Mouse (Mus musculus): ENCODE results near the gene D1Pas1. TPM values are rescaled to one million over a fixed set of nuclear protein-coding genes. Genes with fewer than 3 reads are reported as not detected.

D1Pas1 gene
- polyA plus RNA-seq, 1 experiment from 2014 or later, result 0.28 TPM

- ATAC-seq (ENCODE audit: low FRiP score) (no peak), DNase-seq (ENCODE audit: low spot score) (no peak)
- H3K27me3 ChIP-seq (ENCODE audit: control insufficient read depth, insufficient read depth, low read length), result no peaks in the 10 kb centered on the region
- 95% methylated on average over 1 of the region's 1 CpGs for WGBS
- H3K4me2 ChIP-seq (replicated peaks), result no peak overlapping the region
- no peak overlapping the region for H3K27ac ChIP-seq
- no peaks in the 10 kb centered on the region for H3K9me3 ChIP-seq (ENCODE audit: control insufficient read depth, low read length)
- no peaks in the 10 kb centered on the region for H3K36me3 ChIP-seq (replicated peaks; ENCODE audit: control insufficient read depth, insufficient read depth)
- no peak overlapping the region for H3K4me3 ChIP-seq (replicated peaks; ENCODE audit: low read length)
- no peak overlapping the region for H3K9ac ChIP-seq
- H3K4me1 ChIP-seq (replicated peaks; ENCODE audit: control insufficient read depth, insufficient read depth, low read length), result no peaks in the 10 kb centered on the region
These were observed 33.0 kb upstream of the D1Pas1 start for GRCm38 (mm10) chr1:186934205-186934604.

GRCm38 (mm10) chr1:186952381-186952780, 14.8 kb upstream of the D1Pas1 start:
- H3K27me3 ChIP-seq (ENCODE audit: control insufficient read depth, insufficient read depth, low read length), result no peaks in the 10 kb centered on the region
- no peaks in the 10 kb centered on the region for H3K36me3 ChIP-seq (replicated peaks; ENCODE audit: control insufficient read depth, insufficient read depth)
- H3K4me2 ChIP-seq (replicated peaks), result no peak overlapping the region
- ATAC-seq (ENCODE audit: low FRiP score) (no peak), DNase-seq (ENCODE audit: low spot score) (no peak)
- H3K27ac ChIP-seq, result no peak overlapping the region
- H3K4me3 ChIP-seq (replicated peaks; ENCODE audit: low read length), result no peak overlapping the region
- WGBS, result 94% methylated on average over 4 of the region's 4 CpGs
- no peaks in the 10 kb centered on the region for H3K4me1 ChIP-seq (replicated peaks; ENCODE audit: control insufficient read depth, insufficient read depth, low read length)
- H3K9ac ChIP-seq, result no peak overlapping the region
- H3K9me3 ChIP-seq (ENCODE audit: control insufficient read depth, low read length), result no peaks in the 10 kb centered on the region

- no peak overlapping the region for H3K9ac ChIP-seq
- no peaks in the 10 kb centered on the region for H3K4me1 ChIP-seq (replicated peaks; ENCODE audit: control insufficient read depth, insufficient read depth, low read length)
- 77% methylated on average over 4 of the region's 4 CpGs for WGBS
- no peaks in the 10 kb centered on the region for H3K9me3 ChIP-seq (ENCODE audit: control insufficient read depth, low read length)
- ATAC-seq (ENCODE audit: low FRiP score), result no peak
- no peak overlapping the region for H3K4me2 ChIP-seq (replicated peaks)
- H3K27ac ChIP-seq, result no peak overlapping the region
- no peaks in the 10 kb centered on the region for H3K27me3 ChIP-seq (ENCODE audit: control insufficient read depth, insufficient read depth, low read length)
- no peaks in the 10 kb centered on the region for H3K36me3 ChIP-seq (replicated peaks; ENCODE audit: control insufficient read depth, insufficient read depth)
- DNase-seq (ENCODE audit: low spot score), result no peak
- H3K4me3 ChIP-seq (replicated peaks; ENCODE audit: low read length), result no peak overlapping the region
These were observed 12.6 kb upstream of the D1Pas1 start for GRCm38 (mm10) chr1:186954591-186954990.

- no peak for ATAC-seq (ENCODE audit: low FRiP score)
- H3K4me3 ChIP-seq (replicated peaks; ENCODE audit: low read length), result no peak overlapping the region
- H3K27me3 ChIP-seq (ENCODE audit: control insufficient read depth, insufficient read depth, low read length), result no peaks in the 10 kb centered on the region
- no peak overlapping the region for H3K9ac ChIP-seq
- H3K4me2 ChIP-seq (replicated peaks), result no peak overlapping the region
- no peaks in the 10 kb centered on the region for H3K36me3 ChIP-seq (replicated peaks; ENCODE audit: control insufficient read depth, insufficient read depth)
- H3K9me3 ChIP-seq (ENCODE audit: control insufficient read depth, low read length), result no peaks in the 10 kb centered on the region
- H3K27ac ChIP-seq, result no peak overlapping the region
- no peak for DNase-seq (ENCODE audit: low spot score)
- H3K4me1 ChIP-seq (replicated peaks; ENCODE audit: control insufficient read depth, insufficient read depth, low read length), result no peaks in the 10 kb centered on the region
- WGBS, result 53% methylated on average over 4 of the region's 4 CpGs
These were observed 7.8 kb upstream of the D1Pas1 start for GRCm38 (mm10) chr1:186959380-186959779.

GRCm38 (mm10) chr1:186964143-186964875, 2.9 kb upstream of the D1Pas1 start:
- no peaks in the 10 kb centered on the region for H3K27me3 ChIP-seq (ENCODE audit: control insufficient read depth, insufficient read depth, low read length)
- H3K4me3 ChIP-seq (replicated peaks; ENCODE audit: low read length), result no peak overlapping the region
- no peaks in the 10 kb centered on the region for H3K36me3 ChIP-seq (replicated peaks; ENCODE audit: control insufficient read depth, insufficient read depth)
- H3K9me3 ChIP-seq (ENCODE audit: control insufficient read depth, low read length), result peaks cover 25% of the 10 kb centered on the region
- WGBS, result 75% methylated on average over 4 of the region's 4 CpGs
- no peak for ATAC-seq (ENCODE audit: low FRiP score)
- H3K4me2 ChIP-seq (replicated peaks), result no peak overlapping the region
- DNase-seq (ENCODE audit: low spot score), result no peak
- H3K9ac ChIP-seq, result no peak overlapping the region
- no peaks in the 10 kb centered on the region for H3K4me1 ChIP-seq (replicated peaks; ENCODE audit: control insufficient read depth, insufficient read depth, low read length)
- H3K27ac ChIP-seq, result no peak overlapping the region

GRCm38 (mm10) chr1:186967926-186968325, 710 bp downstream of the D1Pas1 start:
- 95% methylated on average over 34 of the region's 34 CpGs for WGBS
- no peak for ATAC-seq (ENCODE audit: low FRiP score)

GRCm38 (mm10) chr1:186976937-186977540, 9.8 kb downstream of the D1Pas1 start:
- ATAC-seq (ENCODE audit: low FRiP score) (no peak), DNase-seq (ENCODE audit: low spot score) (no peak)
- no peaks in the 10 kb centered on the region for H3K27me3 ChIP-seq (ENCODE audit: control insufficient read depth, insufficient read depth, low read length)
- peaks cover 16% of the 10 kb centered on the region for H3K4me1 ChIP-seq (replicated peaks; ENCODE audit: control insufficient read depth, insufficient read depth, low read length)
- WGBS, result 66% methylated on average over 4 of the region's 4 CpGs
- no peak overlapping the region for H3K4me2 ChIP-seq (replicated peaks)
- no peak overlapping the region for H3K27ac ChIP-seq
- H3K4me3 ChIP-seq (replicated peaks; ENCODE audit: low read length), result no peak overlapping the region
- H3K36me3 ChIP-seq (replicated peaks; ENCODE audit: control insufficient read depth, insufficient read depth), result no peaks in the 10 kb centered on the region
- no peak overlapping the region for H3K9ac ChIP-seq
- no peaks in the 10 kb centered on the region for H3K9me3 ChIP-seq (ENCODE audit: control insufficient read depth, low read length)

More at GRCm38 (mm10) chr1:186967926-186968325, 710 bp downstream of the D1Pas1 start:
- Histone ChIP-seq H3K9ac (no peak overlapping the region), H3K27ac (no peak overlapping the region), H3K4me2 (replicated peaks) (no peak overlapping the region), H3K36me3 (replicated peaks; ENCODE audit: control insufficient read depth, insufficient read depth) (no peaks in the 10 kb centered on the region), H3K4me1 (replicated peaks; ENCODE audit: control insufficient read depth, insufficient read depth, low read length) (no peaks in the 10 kb centered on the region), H3K27me3 (ENCODE audit: control insufficient read depth, insufficient read depth, low read length) (no peaks in the 10 kb centered on the region), H3K4me3 (replicated peaks; ENCODE audit: low read length) (no peak overlapping the region), H3K9me3 (ENCODE audit: control insufficient read depth, low read length) (peaks cover 27% of the 10 kb centered on the region)
- DNase-seq (ENCODE audit: low spot score), result no peak

GRCm38 (mm10) chr1:186977801-186978200, 10.6 kb downstream of the D1Pas1 start:
- ATAC-seq (ENCODE audit: low FRiP score), result no peak

GRCm38 (mm10) chr1:186979465-186979864, 12.2 kb downstream of the D1Pas1 start:
- DNase-seq (ENCODE audit: low spot score), result peak; percentile 38
- no peak overlapping the region for H3K27ac ChIP-seq

More at GRCm38 (mm10) chr1:186977801-186978200, 10.6 kb downstream of the D1Pas1 start:
- Histone ChIP-seq H3K9ac (no peak overlapping the region), H3K36me3 (replicated peaks; ENCODE audit: control insufficient read depth, insufficient read depth) (no peaks in the 10 kb centered on the region), H3K4me2 (replicated peaks) (no peak overlapping the region), H3K27me3 (ENCODE audit: control insufficient read depth, insufficient read depth, low read length) (no peaks in the 10 kb centered on the region), H3K4me1 (replicated peaks; ENCODE audit: control insufficient read depth, insufficient read depth, low read length) (peaks cover 16% of the 10 kb centered on the region), H3K27ac (no peak overlapping the region), H3K4me3 (replicated peaks; ENCODE audit: low read length) (no peak overlapping the region), H3K9me3 (ENCODE audit: control insufficient read depth, low read length) (no peaks in the 10 kb centered on the region)
- no peak for DNase-seq (ENCODE audit: low spot score)
- 85% methylated on average over 2 of the region's 2 CpGs for WGBS

More at GRCm38 (mm10) chr1:186979465-186979864, 12.2 kb downstream of the D1Pas1 start:
- H3K9me3 ChIP-seq (ENCODE audit: control insufficient read depth, low read length), result no peaks in the 10 kb centered on the region
- H3K4me1 ChIP-seq (replicated peaks; ENCODE audit: control insufficient read depth, insufficient read depth, low read length), result peaks cover 16% of the 10 kb centered on the region
- H3K27me3 ChIP-seq (ENCODE audit: control insufficient read depth, insufficient read depth, low read length), result no peaks in the 10 kb centered on the region
- WGBS, result 60% methylated on average over 8 of the region's 8 CpGs
- no peak overlapping the region for H3K4me2 ChIP-seq (replicated peaks)
- no peak overlapping the region for H3K9ac ChIP-seq
- ATAC-seq (ENCODE audit: low FRiP score), result no peak
- H3K4me3 ChIP-seq (replicated peaks; ENCODE audit: low read length), result no peak overlapping the region
- no peaks in the 10 kb centered on the region for H3K36me3 ChIP-seq (replicated peaks; ENCODE audit: control insufficient read depth, insufficient read depth)

Data from hindbrain, embryonic 14.5 days (tissue).